Mouse (Mus musculus) cerebellum, postnatal 14 days (tissue): Measurements from ENCODE around the gene E2f4.
A peak's percentile ranks its signal among the peaks of the same experiment; 100 is the strongest.

Source experiments
- DNase-seq, 2 experiments: peaks; one replicate each; pipeline ENCODE4 v3.0.0; 2021; ENCODE audit warnings: mixed read lengths in 2 of 2

E2f4 gene

DNA sequence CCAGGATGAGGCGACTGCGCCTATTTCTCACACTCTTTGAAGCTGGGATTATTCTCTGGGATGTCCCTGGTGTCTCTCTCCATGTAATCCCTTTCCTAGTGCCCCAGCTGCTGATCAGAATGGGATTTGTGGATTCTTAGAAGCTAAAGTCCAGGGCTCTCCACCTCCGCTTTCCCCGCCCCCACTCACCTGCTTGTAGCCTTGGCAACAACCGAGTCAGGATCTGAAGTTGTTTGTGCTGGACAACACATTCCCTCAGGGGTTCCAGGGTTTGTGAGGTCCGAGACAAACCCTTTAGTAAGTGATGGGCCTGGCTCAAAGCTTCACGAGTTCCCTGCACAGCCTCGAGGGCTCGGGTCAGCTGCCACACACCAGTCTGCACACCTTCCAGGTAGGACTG lies 2.7 kb upstream of the E2f4 start:
- DNase-seq: no peak

DNA sequence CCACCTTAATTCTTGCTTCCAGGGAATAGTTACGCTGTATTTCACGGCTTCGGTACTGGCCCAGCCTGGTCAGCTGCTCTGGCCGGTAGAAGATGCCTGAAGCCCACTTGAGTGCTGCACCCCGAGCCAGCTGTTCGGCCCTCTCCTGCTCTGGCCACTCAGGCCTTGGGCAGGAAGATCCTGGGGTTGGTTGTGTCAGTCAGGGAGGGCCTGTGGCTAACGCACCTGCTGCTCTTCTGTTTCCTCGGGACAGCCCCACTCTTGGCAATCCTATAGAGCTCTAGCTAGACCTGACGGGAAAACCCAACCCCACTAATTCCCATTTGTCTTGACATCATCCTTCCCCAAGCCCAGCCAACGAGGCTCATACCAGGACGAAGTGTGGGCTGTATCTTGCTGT lies 2.2 kb upstream of the E2f4 start:
- no peak for DNase-seq

DNA sequence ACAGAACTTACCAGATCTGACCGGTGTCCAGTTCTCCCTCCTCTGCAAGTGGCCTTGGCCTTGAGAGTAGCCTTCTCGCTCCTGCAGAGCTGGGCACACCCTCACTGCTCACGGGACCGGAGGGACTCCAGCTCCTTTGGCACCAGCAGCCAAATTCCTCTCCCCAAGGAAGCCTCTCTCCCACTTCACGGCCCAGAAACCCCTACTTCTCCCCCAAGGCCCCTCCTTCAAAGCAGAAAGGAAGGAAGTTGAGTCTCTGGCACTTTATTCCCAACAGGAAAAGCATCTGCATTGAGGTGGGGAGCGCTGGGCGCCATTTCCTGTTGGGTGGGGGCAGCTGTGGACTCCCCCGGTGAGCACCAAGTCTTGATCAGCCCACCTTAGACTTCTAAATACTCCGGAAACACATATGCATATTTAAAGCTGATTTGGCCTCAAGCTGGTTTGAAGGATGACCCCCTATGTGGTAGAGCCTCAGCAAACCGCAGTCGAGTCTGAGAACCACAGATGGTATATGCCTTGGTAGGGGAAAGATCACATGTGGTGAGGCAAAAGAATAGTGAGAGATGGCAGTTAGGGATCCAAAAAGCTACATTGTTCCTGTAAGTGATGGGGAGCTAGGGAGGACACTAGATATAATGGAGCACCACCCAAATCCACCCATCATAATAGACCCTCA lies 1.4 kb upstream of the E2f4 start, which contains the start of gene Exoc3l:
TSS of gene Exoc3l (minus strand) at position 207 of the 679 bp plus-strand sequence.
- DNase-seq: no peak

DNA sequence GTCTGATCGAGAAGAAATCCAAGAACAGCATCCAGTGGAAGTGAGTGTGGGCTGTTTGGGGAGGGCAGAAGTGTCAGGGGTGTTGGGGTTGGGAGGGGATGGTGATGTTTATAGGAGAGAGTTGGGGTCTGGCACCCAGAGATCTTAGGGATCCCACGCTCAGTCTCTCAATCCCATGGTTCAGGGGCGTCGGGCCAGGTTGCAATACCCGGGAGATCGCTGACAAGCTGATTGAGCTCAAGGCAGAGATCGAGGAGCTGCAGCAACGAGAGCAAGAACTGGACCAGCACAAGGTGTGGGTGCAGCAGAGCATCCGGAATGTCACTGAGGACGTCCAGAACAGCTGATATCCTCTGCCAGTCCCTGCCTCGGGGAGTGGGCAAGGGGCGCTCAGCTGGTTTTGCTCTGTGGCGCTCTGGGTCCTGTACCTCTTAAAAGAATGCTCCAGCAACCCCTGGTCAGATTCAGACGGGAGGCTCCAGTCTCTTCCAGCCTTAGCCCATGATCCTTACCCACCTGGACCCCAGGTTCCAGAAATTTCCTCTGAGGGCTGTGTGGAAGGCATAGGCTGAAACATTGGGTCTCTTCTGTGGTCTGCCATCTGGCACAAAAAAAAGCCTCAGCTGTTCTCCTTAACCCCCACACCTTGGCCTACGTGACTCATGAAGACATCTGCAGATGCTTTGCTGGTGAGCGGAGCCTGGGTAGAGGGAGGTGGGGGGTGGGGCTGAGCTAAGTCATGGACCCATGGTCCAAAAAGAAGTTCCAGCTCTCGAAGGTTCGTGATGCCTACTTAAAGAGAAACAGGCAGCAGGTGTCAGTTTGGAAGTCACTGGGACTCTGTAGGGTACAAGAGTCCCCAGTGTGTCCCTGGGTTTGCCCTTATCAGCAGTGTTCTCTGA lies 1.1 kb downstream of the E2f4 start:
- DNase-seq: no peak

DNA sequence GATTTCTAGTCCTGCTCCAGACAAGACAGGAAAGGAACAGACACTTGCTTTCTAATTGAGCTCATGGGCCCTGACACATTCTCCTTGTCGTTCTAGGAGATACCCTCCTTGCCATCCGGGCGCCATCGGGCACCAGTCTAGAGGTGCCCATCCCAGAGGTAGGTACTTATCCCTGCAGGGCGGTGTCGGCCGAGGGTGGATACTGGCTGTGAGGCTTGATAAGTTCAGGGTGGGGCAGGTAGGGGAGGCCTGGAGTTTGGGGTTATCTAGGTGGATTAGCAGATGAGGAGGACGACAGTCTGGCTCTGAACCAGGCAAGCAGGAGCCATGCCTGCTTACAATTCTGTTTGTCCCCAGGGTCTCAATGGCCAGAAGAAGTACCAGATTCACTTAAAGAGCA lies 2.5 kb downstream of the E2f4 start:
- no peak for DNase-seq

DNA sequence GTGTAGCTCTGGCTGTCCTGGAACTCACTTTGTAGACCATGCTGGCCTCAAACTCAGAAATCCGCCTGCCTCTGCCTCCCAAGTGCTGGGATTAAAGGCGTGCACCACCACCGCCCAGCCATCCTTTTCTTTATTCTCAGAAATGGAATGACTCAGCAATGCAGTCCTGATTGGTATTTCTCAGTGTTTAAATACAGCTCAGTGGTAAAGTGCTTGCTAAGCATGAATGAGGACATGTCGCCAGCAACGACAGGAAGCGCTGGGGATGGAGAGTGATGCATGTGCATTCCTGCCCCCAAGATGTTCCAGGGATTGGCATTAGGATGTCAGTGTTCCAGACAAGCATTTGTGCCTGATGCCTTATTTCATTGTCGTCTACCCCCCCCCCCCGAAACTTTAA lies 5.9 kb downstream of the E2f4 start:
- DNase-seq: no peak

DNA sequence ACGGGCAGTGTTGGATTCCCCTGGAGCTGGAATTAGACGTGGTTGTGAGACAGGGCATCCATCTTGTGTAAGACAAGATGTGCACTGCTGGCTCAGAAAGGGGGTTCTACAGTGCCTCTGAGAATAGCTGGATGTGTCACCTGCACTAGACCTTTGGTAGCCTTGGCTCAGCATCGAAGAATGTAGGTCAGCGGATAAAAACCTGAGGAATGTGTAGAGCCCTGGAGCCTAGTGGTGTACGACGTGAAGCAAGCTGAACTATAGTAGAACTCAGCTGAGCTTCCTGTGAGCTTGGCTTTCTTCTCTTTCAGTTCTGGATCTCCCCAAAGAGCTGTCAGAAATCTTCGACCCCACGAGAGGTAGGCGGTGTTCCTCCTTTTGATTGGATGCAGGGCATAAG lies 6.4 kb downstream of the E2f4 start:
- no peak for DNase-seq

DNA sequence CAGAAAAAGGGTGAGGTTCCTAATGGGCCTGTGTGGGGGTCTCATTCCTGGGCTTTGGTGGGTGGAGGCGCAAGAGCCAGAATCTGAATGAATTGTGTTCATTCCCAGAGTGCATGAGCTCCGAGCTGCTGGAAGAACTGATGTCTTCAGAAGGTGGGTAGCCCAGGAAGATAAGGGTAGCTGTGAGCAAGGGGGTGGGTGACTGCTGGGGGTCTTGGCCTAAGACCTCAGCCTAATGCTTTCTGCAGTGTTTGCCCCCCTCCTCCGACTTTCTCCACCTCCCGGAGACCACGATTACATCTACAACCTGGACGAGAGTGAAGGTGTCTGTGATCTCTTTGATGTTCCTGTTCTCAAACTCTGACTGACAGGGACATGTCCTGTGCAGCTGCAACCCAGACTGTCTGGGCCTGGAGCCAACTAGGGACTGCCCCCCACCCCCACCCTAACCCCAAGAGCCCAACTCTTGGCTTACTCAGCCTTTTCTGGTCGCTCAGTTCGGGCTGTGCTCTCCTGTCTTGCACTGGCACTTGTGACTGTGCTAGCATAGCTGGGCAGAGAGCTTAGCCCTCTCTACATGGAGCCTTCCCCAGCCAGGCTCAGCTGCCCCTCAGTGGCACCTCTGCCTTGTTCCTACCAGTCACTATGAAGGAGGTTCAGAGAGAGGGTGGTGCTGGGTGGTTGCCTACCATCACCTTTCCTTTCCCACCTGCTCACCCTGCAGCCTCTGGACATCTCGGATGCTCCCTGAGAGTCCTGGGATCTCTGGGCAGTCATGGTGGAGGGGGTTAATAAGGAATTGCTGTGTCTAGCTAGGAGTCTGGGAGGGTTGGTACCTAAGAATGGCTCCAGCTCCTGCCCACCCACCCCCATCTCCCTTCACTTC lies 7.1 kb downstream of the E2f4 start:
- DNase-seq: peak in 1 of 2 experiments; percentile 15

DNA sequence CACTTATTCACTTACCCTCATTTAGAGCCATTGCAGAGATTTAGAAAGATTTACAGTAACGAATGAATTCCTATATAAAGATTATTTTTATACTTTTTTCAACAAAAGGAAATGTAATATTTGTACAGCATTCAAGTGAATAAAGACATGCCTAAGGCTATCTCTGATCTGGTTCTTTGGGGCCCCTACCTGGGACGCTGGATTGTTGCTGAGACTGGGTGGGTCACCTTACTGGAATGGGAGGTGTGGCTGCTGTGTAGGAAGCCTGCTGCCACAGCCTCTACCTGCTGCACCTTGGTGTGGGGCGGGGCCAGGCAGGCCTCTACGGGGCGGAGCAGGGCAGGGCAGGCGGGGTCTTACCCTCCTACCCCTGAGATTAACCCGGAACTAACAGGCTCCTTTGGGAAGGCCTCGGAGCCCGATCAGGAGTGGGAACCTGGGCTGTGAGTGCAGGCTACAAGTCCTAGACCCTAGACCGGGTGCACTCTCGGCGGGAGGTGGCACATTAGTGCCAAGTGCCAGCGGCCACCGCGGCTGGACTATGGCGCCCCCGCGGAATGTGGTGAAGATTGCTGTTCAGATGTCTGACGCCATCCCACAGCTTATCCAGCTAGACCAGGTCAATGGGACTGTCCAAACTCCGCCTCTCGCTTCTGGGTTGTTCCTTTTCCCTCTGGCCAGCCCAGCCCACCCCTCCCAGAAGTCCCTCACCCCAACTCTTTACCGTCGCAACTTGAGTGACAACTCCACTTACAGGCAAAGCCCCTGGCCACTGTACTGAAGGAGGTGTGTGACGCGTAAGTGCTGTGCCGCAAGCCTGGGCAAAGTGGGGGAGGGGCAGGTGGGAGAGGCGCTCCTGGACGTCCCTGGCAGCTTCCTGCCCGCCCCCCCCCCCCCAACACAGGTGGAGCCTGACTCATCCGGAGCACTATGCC lies 8.0 kb downstream of the E2f4 start, which contains the start of gene Elmo3:
TSS of gene Elmo3 (plus strand) at position 391 of the 935 bp plus-strand sequence.
- DNase-seq: peak; percentile 81 to 84

DNA sequence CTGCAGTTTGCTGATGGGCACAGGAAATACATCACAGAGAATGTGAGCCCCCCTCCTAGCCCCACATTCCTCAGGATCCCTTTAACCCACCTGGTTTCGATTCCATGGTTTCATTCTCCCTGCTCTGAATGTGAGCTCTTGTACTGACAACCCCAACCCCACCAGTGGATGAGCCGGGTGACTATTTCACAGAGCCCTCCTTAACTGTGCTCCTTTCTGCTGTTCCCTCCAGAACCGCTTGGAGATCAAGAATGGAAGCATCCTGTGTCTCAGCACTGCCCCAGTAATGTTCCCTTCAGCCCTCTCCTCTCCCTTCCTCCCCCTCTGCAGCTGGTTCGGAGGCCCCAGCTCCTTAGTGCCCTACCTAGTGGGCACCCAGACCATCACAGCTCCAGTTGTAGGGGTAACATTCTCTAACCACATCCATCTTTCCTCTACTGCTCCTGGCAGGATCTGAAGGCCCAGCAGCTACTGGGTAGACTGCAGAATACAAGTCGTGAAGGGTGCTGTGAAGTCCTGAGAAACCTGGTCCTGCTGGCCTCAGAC lies 8.8 kb downstream of the E2f4 start:
- peak in 1 of 2 experiments; percentile 30 for DNase-seq

DNA sequence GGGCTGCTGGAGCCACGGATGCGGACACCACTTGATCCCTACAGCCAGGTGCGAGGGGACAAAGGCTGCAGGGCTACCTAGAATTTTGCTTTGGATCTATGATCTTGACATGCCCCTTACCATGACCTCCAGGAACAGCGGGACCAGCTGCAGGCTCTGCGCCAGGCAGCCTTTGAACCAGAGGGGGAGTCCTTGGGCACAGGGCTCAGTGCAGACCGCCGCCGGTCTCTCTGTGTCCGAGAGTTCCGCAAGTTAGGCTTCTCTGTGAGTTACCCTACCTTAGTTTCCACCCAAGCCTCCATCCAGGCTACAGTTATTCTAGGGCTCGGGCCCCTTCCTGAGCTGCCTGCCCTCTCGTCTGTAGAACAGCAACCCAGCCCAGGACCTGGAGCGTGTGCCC lies 10.2 kb downstream of the E2f4 start:
- DNase-seq: no peak

DNA sequence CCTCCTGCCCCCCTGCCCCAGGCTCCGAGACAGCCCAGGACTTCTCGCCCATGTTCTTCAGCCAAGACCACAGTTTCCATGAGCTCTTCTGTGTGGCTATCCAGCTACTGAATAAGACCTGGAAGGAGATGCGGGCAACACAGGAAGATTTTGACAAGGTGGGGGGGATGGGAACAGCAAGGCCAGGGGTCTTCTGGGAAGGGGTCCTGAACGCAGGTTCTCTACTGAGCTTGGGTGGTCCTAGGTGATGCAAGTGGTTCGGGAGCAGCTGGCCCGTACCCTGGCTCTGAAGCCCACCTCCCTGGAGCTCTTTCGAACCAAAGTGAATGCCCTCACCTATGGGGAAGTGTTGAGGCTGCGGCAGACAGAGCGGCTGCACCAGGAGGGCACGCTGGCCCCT lies 11.0 kb downstream of the E2f4 start:
- no peak for DNase-seq

DNA sequence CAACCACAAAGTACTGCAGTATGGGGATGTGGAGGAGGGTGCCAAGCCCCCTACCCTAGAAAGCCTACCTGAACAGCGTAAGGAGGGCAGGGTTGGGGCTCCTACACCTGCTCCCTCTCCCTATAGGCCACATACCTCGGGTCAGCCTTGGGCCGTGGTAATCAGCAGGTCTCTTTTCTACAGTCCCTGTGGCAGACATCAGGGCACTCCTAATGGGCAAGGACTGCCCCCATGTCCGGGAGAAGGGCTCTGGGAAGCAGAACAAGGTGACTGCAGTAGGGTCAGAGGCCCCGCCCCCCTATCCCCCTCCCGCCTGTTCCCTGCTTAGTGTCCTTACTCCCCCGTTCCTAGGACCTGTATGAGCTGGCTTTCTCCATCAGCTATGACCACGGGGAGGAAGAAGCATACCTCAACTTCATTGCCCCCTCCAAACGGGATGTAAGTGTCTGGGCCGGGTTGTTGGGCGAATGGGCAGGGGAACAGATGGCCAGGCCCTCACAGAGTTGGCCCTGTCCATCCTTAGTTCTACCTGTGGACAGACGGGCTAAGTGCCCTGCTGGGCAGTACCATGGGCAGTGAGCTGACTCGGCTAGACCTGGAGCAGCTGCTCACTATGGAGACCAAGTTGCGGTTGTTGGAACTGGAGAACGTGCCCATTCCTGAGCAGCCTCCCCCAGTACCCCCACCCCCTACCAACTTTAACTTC lies 11.8 kb downstream of the E2f4 start:
- peak; percentile 92 to 95 for DNase-seq

DNA sequence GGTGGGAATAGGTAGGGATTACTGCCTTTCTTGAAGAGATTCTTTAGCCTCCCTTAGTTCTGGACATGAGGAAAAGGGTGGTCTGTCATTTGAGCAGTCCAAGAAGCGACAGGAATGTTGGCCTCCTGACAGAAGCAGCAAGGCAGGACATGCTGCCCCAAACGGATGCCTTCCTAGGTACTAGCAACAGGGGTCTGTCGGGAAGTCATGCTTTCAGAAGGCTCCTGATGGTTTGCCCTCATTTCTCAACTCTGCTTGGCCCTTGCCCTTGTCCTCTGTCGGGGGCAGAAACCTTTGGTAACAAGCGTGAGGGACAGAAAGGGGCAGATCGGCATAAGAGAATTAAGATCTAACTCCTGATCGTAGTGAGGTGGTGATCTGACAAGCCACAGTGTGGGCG lies 12.7 kb downstream of the E2f4 start:
- peak in 1 of 2 experiments; percentile 66 for DNase-seq

DNA sequence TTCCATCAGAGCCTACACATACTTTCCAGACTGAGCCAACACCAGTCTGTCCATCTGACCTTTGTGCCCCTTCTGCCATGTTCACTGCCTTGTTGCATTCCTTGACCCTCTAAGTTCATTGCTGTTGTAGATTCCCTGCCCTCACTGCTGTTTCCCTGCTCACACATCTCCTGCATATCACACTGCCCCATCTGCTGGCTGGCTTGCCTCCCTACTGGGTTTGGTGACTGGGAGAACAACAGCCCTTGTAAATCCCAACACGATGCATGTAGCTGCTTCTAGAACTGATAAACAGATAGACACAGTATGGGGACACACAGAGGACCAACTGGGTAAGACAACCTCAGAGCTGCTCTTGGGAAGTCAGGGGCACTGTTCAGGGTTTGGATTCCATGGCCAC lies 14.3 kb downstream of the E2f4 start:
- DNase-seq: no peak

DNA sequence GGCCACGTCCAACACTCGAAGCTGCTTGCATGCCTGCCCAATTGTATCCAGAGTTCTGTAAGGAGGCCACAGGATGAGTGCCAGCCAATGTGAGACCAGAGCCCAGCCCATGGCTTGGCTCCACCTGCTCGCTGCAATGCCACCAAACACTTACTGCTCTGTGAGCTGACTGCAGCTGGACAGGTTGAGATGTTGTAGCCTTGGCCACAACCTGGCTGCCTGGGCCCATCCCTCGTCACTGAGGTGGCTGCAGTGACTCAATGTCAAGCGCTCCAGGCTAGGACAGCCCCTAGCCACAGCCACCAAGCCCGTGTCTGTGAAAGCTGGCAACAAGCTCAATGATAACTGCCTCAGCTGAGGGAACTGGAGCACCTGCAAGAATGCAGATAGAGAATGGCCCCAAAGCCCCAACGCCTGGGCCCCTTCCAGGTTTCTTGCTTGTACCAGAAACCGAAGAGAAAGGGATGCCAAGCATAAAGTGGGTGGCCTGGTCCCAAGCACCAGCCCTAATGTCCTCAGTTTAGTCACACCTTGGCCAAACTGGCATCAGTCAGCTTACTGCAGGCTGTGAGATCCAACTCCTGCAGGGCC lies 15.5 kb downstream of the E2f4 start:
- no peak for DNase-seq

DNA sequence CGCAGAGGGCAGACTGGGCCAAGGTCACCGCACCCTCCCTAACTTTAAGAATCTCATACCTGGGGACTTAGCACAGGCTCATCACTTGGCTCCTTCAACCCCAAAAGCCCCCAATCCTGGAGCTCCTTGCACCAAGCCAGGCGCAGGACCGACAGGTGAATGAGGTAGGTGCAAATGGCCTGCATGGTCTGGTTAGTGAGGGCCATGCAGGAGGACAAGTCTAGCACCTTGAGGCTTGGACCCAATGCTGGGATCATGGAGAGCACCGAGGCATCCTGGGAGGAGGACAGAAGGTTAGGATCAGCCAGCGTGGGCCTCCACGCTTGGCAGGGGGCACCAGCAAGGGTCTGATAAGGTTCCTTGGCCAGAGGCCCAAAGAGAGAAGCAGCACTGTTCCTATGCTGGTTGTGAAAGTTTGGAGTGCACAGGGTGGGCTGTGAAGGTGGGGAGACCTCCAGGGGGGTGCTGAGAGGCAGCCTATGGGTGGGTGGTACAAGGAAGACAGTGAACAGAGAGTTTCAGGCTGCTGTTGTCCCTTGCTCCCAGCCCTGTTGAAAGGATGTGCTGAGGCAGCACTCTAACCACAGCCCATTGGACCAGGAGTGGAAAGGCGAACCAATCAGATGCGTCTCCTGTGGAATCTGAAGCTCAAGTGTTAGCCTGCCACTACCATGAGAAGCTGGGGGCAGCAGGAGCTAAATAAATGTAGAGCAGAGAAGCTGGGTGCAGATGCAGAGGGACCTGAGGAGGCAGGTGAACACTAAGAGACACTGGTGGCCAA lies 16.3 kb downstream of the E2f4 start:
- no peak for DNase-seq

DNA sequence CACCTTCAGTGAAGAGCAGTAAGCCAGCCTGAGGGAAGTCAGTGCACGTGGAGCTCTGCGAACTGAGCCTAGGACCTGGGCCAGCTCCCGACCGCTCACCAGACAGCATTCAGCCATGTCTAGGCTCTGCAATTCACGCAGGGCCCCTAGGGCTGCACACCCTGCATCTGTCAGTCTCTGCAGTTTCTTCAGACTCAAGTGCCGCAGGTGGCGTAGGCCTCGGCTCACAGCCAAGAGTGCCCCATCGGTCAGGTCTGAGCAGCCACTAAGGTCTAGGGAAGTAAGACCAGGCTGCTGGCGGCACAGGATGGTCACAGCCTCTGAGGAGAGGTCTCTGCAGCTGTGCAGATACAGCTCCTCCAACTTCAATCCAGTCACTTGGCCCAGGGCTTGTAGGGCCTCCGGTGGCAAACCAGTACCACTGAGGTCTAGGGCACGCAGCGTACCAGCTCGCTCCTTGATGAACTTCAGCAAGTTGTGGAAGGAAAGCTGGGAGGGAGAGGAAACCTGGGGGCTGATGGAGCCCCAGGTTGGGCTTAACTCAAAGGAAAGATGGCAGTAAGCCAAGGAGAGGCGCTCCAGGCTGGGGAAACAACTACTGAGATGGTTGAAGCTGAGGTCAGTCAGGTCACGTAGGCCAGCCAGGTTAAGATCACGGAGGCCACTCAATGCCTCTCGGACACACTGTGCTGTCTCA lies 17.8 kb downstream of the E2f4 start:
- DNase-seq: no peak

DNA sequence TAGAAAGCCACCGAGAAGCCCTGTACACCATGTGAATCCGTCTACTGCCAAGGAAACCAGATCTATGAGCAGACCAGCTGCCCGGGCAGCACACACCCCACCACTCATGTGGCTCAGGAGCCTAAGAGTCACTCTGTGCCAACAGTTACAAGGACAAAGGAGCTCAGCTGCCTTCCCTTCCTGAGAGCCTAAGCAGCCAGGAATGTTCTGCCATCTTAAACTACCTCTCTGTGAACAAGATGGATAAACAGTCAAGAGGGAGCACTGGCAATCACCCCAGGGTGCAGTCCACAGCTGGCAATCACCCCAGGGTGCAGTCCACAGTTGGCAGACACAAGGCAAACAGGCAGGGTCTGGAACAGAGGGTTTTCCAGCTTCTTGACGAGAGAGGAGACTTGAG lies 20.5 kb downstream of the E2f4 start:
- DNase-seq: no peak
